Mouse (Mus musculus) layer of hippocampus, postnatal 25 days (tissue): ENCODE data around the gene N6amt1. TPM values are rescaled to one million over a fixed set of nuclear protein-coding genes. Genes with fewer than 3 reads are reported as not detected.

Experiments used
- DNase-seq, 2 experiments: peaks; one replicate each; pipeline ENCODE4 v3.0.0; 2022; ENCODE audit warnings: mixed read lengths in 2 of 2, low spot score in 1 of 2; ENCODE audit errors: extremely low spot score in 1 of 2
- total RNA-seq, 2 experiments: library from RNA; stranded (reverse); gene quantifications; 2 replicates each; pipeline ENCODE4 v1.2.3; 2021

Gene N6amt1
- total RNA-seq, 2 experiments from 2014 or later: 17.1 to 20.5 TPM

- no peak for DNase-seq
Observed at GRCm38 (mm10) chr16:87382996-87383395, 29.0 kb downstream of the N6amt1 start.

- DNase-seq: no peak
Observed at GRCm38 (mm10) chr16:87384366-87384765, 30.4 kb downstream of the N6amt1 start.

GRCm38 (mm10) chr16:87387444-87387977, 33.5 kb downstream of the N6amt1 start:
- DNase-seq: no peak

GRCm38 (mm10) chr16:87393813-87394548, 40.0 kb downstream of the N6amt1 start:
- DNase-seq: peak; percentile 24 to 68

GRCm38 (mm10) chr16:87405001-87405400, 51.0 kb downstream of the N6amt1 start:
- DNase-seq: no peak

Other genes starting within 250 kb of the N6amt1 start
- 10 to 100 TPM; 44.9 to 46.5 TPM for gene Ltn1, start 78.4 kb downstream of the N6amt1 start, total RNA-seq
- 10 to 100 TPM; 10.6 to 11.7 TPM for gene Rwdd2b, start 86.4 kb downstream of the N6amt1 start, total RNA-seq
- 10 to 100 TPM; 36.1 to 46.4 TPM for gene Usp16, start 100.5 kb downstream of the N6amt1 start, total RNA-seq
- 100 to 1,000 TPM; 172 to 195 TPM for gene Cct8, start 141.7 kb downstream of the N6amt1 start, total RNA-seq
- gene Map3k7cl, start 199.1 kb downstream of the N6amt1 start, total RNA-seq: under 1 TPM; 0.59 to 0.73 TPM